Mouse (Mus musculus) olfactory bulb, adult 2 months (tissue): ENCODE results near the gene Vmn2r60.

Source experiments
- CTCF ChIP-seq: fragments of 200-500 bp; IDR thresholded peaks from 2 replicates; pipeline ENCODE4 v1.5.1; 2012; ENCODE audit warnings: low read depth, mild to moderate bottlenecking, low read length, moderate library complexity; ENCODE audit not compliant: insufficient read depth
- POLR2A ChIP-seq: fragments of 200-500 bp; IDR thresholded peaks from 2 replicates; pipeline ENCODE4 v1.6.1; 2012; ENCODE audit warnings: mild to moderate bottlenecking, low read depth, low read length, moderate library complexity; ENCODE audit not compliant: insufficient read depth

- TF ChIP-seq POLR2A (no peak), CTCF (no peak)
Observed at GRCm38 (mm10) chr7:42107470-42107869, at the start of gene Vmn2r60.
